Mouse (Mus musculus) forebrain, embryonic 10.5 days (tissue): ENCODE results near the gene Gcsh. TPM values are rescaled to one million over a fixed set of nuclear protein-coding genes. Genes with fewer than 3 reads are reported as not detected.

Source experiments
- DNase-seq: peaks from one replicate; pipeline ENCODE4 v3.0.0-alpha.2; 2017; ENCODE audit warnings: low spot score; ENCODE audit errors: extremely low spot score
- H3K27ac ChIP-seq: fragments of 300-500 bp; sonication (generic); 2 replicates; pipeline ENCODE4 v1.5.1; 2016; ENCODE audit warnings: mild to moderate bottlenecking
- H3K27me3 ChIP-seq: fragments of 300-500 bp; sonication (generic); 2 replicates; pipeline ENCODE4 v1.6.1; 2016; ENCODE audit warnings: mild to moderate bottlenecking; ENCODE audit not compliant: poor library complexity, severe bottlenecking
- H3K36me3 ChIP-seq: fragments of 300-500 bp; sonication (generic); replicated peaks from 2 replicates; pipeline ENCODE4 v1.6.1; 2016; ENCODE audit warnings: mild to moderate bottlenecking, moderate library complexity
- H3K4me1 ChIP-seq: fragments of 300-500 bp; sonication (generic); 2 replicates; pipeline ENCODE4 v1.6.1; 2016
- H3K4me3 ChIP-seq: fragments of 300-500 bp; sonication (generic); 2 replicates; pipeline ENCODE4 v1.5.1; 2016; ENCODE audit warnings: mild to moderate bottlenecking, moderate library complexity
- H3K9me3 ChIP-seq: fragments of 300-500 bp; sonication (generic); 2 replicates; pipeline ENCODE4 v1.6.1; 2016; ENCODE audit warnings: mild to moderate bottlenecking, moderate library complexity
- WGBS: fragments of 180-500 bp; shearing (Covaris S2); methylation state at CpG from one replicate; pipeline ENCODE4 v1.1.7; 2016; 5-methylcytosine and 5-hydroxymethylcytosine counted together
- polyA plus RNA-seq: library from polyadenylated mRNA; unstranded; fragments of >200 nt; fragmentation: Nextera tagmentation; extraction: Ambion mirVana; gene quantifications from 2 replicates; pipeline ENCODE4 v1.2.1, GENCODE M21; 2016

The Gcsh gene
- polyA plus RNA-seq: 204 and 205 TPM in 2 replicates

- WGBS: under 1% methylated on average over 56 of the region's 56 CpGs
- Histone ChIP-seq H3K36me3 (peaks cover 25% of the 10 kb centered on the region), H3K27me3 (no peaks in the 10 kb centered on the region)
Observed at GRCm38 (mm10) chr8:116993095-116993867, at the start of gene Gcsh. Gcsh (minus strand) TSS chr8:116993537.

GRCm38 (mm10) chr8:117039843-117040242 is 46.5 kb upstream of the Gcsh start:
- 59% methylated on average over 7 of the region's 7 CpGs for WGBS
- H3K36me3 ChIP-seq: no peaks in the 10 kb centered on the region
- peaks cover 11% of the 10 kb centered on the region for H3K4me1 ChIP-seq
- DNase-seq: no peak
- no peaks in the 10 kb centered on the region for H3K27me3 ChIP-seq
- H3K27ac ChIP-seq: no peak overlapping the region
- no peaks in the 10 kb centered on the region for H3K9me3 ChIP-seq
- no peak overlapping the region for H3K4me3 ChIP-seq

More at GRCm38 (mm10) chr8:116993095-116993867, at the start of gene Gcsh:
- Histone ChIP-seq H3K4me1 (peaks cover 28% of the 10 kb centered on the region), H3K27ac (peak within 1 kb of the TSS; percentile 89), H3K9me3 (no peaks in the 10 kb centered on the region), H3K4me3 (peak within 1 kb of the TSS; percentile 65)
- peak; percentile 99 for DNase-seq

GRCm38 (mm10) chr8:117037374-117037935 is 44.1 kb upstream of the Gcsh start:
- Histone ChIP-seq H3K27me3 (no peaks in the 10 kb centered on the region), H3K36me3 (no peaks in the 10 kb centered on the region), H3K27ac (no peak overlapping the region), H3K9me3 (no peaks in the 10 kb centered on the region), H3K4me3 (no peak overlapping the region), H3K4me1 (peaks cover 11% of the 10 kb centered on the region)
- no peak for DNase-seq
- 84% methylated on average over 7 of the region's 7 CpGs for WGBS

- WGBS: 83% methylated on average over 3 of the region's 3 CpGs
- H3K4me3 ChIP-seq: no peak overlapping the region
- H3K27ac ChIP-seq: no peak overlapping the region
- no peaks in the 10 kb centered on the region for H3K9me3 ChIP-seq
- no peak for DNase-seq
- H3K4me1 ChIP-seq: 0 out of 2 replicates have a peak, but pooled peaks cover 6% of the 10 kb centered on the region
- no peaks in the 10 kb centered on the region for H3K27me3 ChIP-seq
- H3K36me3 ChIP-seq: no peaks in the 10 kb centered on the region
Observed at GRCm38 (mm10) chr8:117033393-117033792, 40.1 kb upstream of the Gcsh start.

GRCm38 (mm10) chr8:117032609-117033008 is 39.3 kb upstream of the Gcsh start:
- no peaks in the 10 kb centered on the region for H3K27me3 ChIP-seq
- no peaks in the 10 kb centered on the region for H3K9me3 ChIP-seq
- no peak overlapping the region for H3K27ac ChIP-seq
- DNase-seq: no peak
- 87% methylated on average over 8 of the region's 8 CpGs for WGBS
- 0 out of 2 replicates have a peak, but pooled peaks cover 6% of the 10 kb centered on the region for H3K4me1 ChIP-seq
- H3K4me3 ChIP-seq: no peak overlapping the region
- no peaks in the 10 kb centered on the region for H3K36me3 ChIP-seq

GRCm38 (mm10) chr8:117031476-117031875 is 38.1 kb upstream of the Gcsh start:
- DNase-seq: no peak
- H3K27ac ChIP-seq: no peak overlapping the region
- no peaks in the 10 kb centered on the region for H3K9me3 ChIP-seq
- no peaks in the 10 kb centered on the region for H3K36me3 ChIP-seq
- 0 out of 2 replicates have a peak, but pooled peaks cover 6% of the 10 kb centered on the region for H3K4me1 ChIP-seq
- H3K4me3 ChIP-seq: no peak overlapping the region
- 81% methylated on average over 6 of the region's 6 CpGs for WGBS
- H3K27me3 ChIP-seq: no peaks in the 10 kb centered on the region

GRCm38 (mm10) chr8:117028686-117029085 is 35.3 kb upstream of the Gcsh start:
- Histone ChIP-seq H3K4me3 (no peak overlapping the region), H3K36me3 (no peaks in the 10 kb centered on the region), H3K27ac (no peak overlapping the region), H3K9me3 (no peaks in the 10 kb centered on the region), H3K4me1 (0 out of 2 replicates have a peak, but pooled peaks cover 6% of the 10 kb centered on the region), H3K27me3 (no peaks in the 10 kb centered on the region)
- 91% methylated on average over 10 of the region's 10 CpGs for WGBS
- no peak for DNase-seq

- Histone ChIP-seq H3K4me3 (no peak overlapping the region), H3K27ac (no peak overlapping the region), H3K36me3 (no peaks in the 10 kb centered on the region), H3K4me1 (0 out of 2 replicates have a peak, but pooled peaks cover 6% of the 10 kb centered on the region), H3K27me3 (no peaks in the 10 kb centered on the region), H3K9me3 (no peaks in the 10 kb centered on the region)
- no peak for DNase-seq
- 93% methylated on average over 5 of the region's 5 CpGs for WGBS
Observed at GRCm38 (mm10) chr8:117027601-117028000, 34.3 kb upstream of the Gcsh start.

GRCm38 (mm10) chr8:117022297-117022993 is 29.1 kb upstream of the Gcsh start:
- 79% methylated on average over 1 of the region's 1 CpGs for WGBS
- H3K36me3 ChIP-seq: no peaks in the 10 kb centered on the region
- H3K27me3 ChIP-seq: 0 out of 2 replicates have a peak, but pooled peaks cover 5% of the 10 kb centered on the region
- H3K9me3 ChIP-seq: no peaks in the 10 kb centered on the region
- no peak overlapping the region for H3K27ac ChIP-seq
- no peaks in the 10 kb centered on the region for H3K4me1 ChIP-seq
- DNase-seq: no peak
- no peak overlapping the region for H3K4me3 ChIP-seq

- 90% methylated on average over 18 of the region's 18 CpGs for WGBS
- peaks cover 21% of the 10 kb centered on the region; the same call in 1 of the 2 replicates for H3K27me3 ChIP-seq
- no peak overlapping the region for H3K4me3 ChIP-seq
- no peak overlapping the region for H3K27ac ChIP-seq
- H3K9me3 ChIP-seq: no peaks in the 10 kb centered on the region
- DNase-seq: no peak
- no peaks in the 10 kb centered on the region for H3K4me1 ChIP-seq
- H3K36me3 ChIP-seq: no peaks in the 10 kb centered on the region
Observed at GRCm38 (mm10) chr8:117019323-117020275, 26.3 kb upstream of the Gcsh start.

- Histone ChIP-seq H3K27me3 (peaks cover 21% of the 10 kb centered on the region; the same call in 1 of the 2 replicates), H3K36me3 (no peaks in the 10 kb centered on the region), H3K27ac (no peak overlapping the region), H3K9me3 (no peaks in the 10 kb centered on the region), H3K4me1 (no peaks in the 10 kb centered on the region), H3K4me3 (no peak overlapping the region)
- DNase-seq: no peak
- 93% methylated on average over 4 of the region's 4 CpGs for WGBS
Observed at GRCm38 (mm10) chr8:117017896-117018295, 24.6 kb upstream of the Gcsh start.

GRCm38 (mm10) chr8:117017006-117017405 is 23.7 kb upstream of the Gcsh start:
- no peak overlapping the region for H3K4me3 ChIP-seq
- peaks cover 21% of the 10 kb centered on the region; the same call in 1 of the 2 replicates for H3K27me3 ChIP-seq
- no peaks in the 10 kb centered on the region for H3K36me3 ChIP-seq
- H3K4me1 ChIP-seq: no peaks in the 10 kb centered on the region
- H3K27ac ChIP-seq: no peak overlapping the region
- H3K9me3 ChIP-seq: no peaks in the 10 kb centered on the region
- no peak for DNase-seq
- 33% methylated on average over 8 of the region's 8 CpGs for WGBS
